Mouse (Mus musculus): ENCODE data around the gene Abhd16a. TPM values are rescaled to one million over a fixed set of nuclear protein-coding genes. Genes with fewer than 3 reads are reported as not detected.

The Abhd16a gene
- total and polyA plus RNA-seq, 2 experiments, result 63.3 to 78.4 TPM

DNA sequence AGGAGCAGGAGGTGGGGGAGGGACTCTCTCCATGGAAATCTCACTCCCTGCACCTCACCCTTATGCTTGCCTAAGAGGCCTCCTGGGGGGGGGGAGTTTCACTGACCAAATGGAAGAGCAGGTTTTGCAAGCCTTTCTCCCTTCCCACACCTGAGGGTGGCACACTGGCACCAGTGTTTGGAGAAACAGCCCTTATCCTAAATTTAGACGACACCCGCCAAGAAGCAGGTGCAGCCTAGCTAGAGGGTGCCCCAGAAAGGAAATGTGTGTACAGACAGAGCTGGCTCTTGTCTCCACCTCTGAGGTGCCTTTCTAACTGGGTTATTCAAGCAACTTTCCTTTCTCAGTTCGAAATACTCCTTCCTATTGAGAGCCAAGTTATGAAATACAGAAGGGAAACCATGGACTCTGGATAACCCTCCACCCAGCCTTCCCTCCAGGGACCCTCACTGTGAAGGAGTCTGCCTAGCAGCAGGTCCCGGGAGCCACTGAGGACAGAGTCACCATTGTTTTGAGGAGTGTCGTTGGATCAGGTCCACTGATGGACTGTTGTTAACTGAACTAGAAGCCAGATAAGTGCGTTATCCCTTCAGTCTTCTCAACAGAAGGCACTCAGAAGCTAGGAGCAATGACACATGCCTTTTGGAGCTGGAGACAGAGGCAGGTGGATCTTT lies 18.4 kb upstream of the Abhd16a start:
- TF ChIP-seq POLR2A (IDR thresholded peaks at IDR 0.05; ENCODE audit: extremely low read depth, insufficient read depth, low read length), result no peak
- TF ChIP-seq CTCF (IDR thresholded peaks at IDR 0.05; ENCODE audit: low read depth, low read length), result no peak
- DNase-seq (ENCODE audit: extremely low read depth, low read depth, low spot score), result no peak
- Histone ChIP-seq H3K27ac (replicated peaks; ENCODE audit: insufficient read depth, low read depth, low read length) (no peak overlapping the region), H3K9ac (ENCODE audit: low read depth, low read length) (no peak overlapping the region), H3K4me3 (ENCODE audit: insufficient read depth, low read depth, low read length) (no peak overlapping the region), H3K36me3 (ENCODE audit: control insufficient read depth, insufficient read depth, low read length) (no peaks in the 10 kb centered on the region), H3K79me2 (ENCODE audit: control insufficient read depth, insufficient read depth, low read length) (no peaks in the 10 kb centered on the region), H3K27me3 (ENCODE audit: control insufficient read depth, insufficient read depth, low read length) (peaks cover 2% of the 10 kb centered on the region; the same call in 1 of the 2 replicates), H3K4me1 (ENCODE audit: control insufficient read depth, insufficient read depth, low read length) (no peaks in the 10 kb centered on the region)
- 74% methylated on average over 6 of the region's 6 CpGs for WGBS

DNA sequence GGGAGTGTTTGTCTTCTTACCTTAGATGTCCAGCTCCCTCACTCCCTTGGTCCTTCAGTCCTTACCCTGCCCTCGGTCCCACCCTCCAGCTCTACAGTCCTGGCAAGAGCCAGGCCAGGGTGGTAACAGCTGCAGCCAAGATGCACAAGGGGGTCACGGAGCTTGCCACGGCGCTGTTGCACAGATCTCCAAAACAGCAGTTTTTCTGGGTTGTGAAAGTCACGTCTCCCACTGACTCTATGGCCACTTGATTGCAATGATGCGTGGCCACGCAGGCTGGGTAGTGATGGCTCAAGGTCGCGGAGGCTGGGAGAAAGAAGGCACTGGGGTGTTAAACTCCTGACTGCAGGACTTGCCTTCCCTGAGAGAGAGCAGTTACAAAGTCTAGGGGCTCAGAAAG lies 17.6 kb upstream of the Abhd16a start:
- H3K36me3 ChIP-seq (ENCODE audit: control insufficient read depth, insufficient read depth, low read length), result no peaks in the 10 kb centered on the region
- H3K4me3 ChIP-seq (ENCODE audit: insufficient read depth, low read depth, low read length), result no peak overlapping the region
- 77% methylated on average over 9 of the region's 9 CpGs for WGBS
- H3K27me3 ChIP-seq (ENCODE audit: control insufficient read depth, insufficient read depth, low read length), result no peaks in the 10 kb centered on the region
- H3K4me1 ChIP-seq (ENCODE audit: control insufficient read depth, insufficient read depth, low read length), result no peaks in the 10 kb centered on the region
- no peak overlapping the region for H3K9ac ChIP-seq (ENCODE audit: low read depth, low read length)
- H3K79me2 ChIP-seq (ENCODE audit: control insufficient read depth, insufficient read depth, low read length), result no peaks in the 10 kb centered on the region
- no peak overlapping the region for H3K27ac ChIP-seq (replicated peaks; ENCODE audit: insufficient read depth, low read depth, low read length)
- TF ChIP-seq POLR2A (IDR thresholded peaks at IDR 0.05; ENCODE audit: extremely low read depth, insufficient read depth, low read length) (no peak), CTCF (IDR thresholded peaks at IDR 0.05; ENCODE audit: low read depth, low read length) (no peak)
- DNase-seq (ENCODE audit: extremely low read depth, low read depth, low spot score), result no peak

GRCm38 (mm10) chr17:35074097-35074496 lies 15.0 kb upstream of the Abhd16a start:
- no peaks in the 10 kb centered on the region for H3K27me3 ChIP-seq (ENCODE audit: control insufficient read depth, insufficient read depth, low read length)
- no peak overlapping the region for H3K9ac ChIP-seq (ENCODE audit: low read depth, low read length)
- no peak overlapping the region for H3K4me3 ChIP-seq (ENCODE audit: insufficient read depth, low read depth, low read length)
- no peaks in the 10 kb centered on the region for H3K4me1 ChIP-seq (ENCODE audit: control insufficient read depth, insufficient read depth, low read length)
- WGBS, result 83% methylated on average over 17 of the region's 17 CpGs
- no peak for TF ChIP-seq POLR2A (IDR thresholded peaks at IDR 0.05; ENCODE audit: extremely low read depth, insufficient read depth, low read length)
- no peak for TF ChIP-seq CTCF (IDR thresholded peaks at IDR 0.05; ENCODE audit: low read depth, low read length)
- H3K79me2 ChIP-seq (ENCODE audit: control insufficient read depth, insufficient read depth, low read length), result no peaks in the 10 kb centered on the region
- no peak overlapping the region for H3K27ac ChIP-seq (replicated peaks; ENCODE audit: insufficient read depth, low read depth, low read length)
- no peak for DNase-seq (ENCODE audit: extremely low read depth, low read depth, low spot score)
- no peaks in the 10 kb centered on the region for H3K36me3 ChIP-seq (ENCODE audit: control insufficient read depth, insufficient read depth, low read length)

GRCm38 (mm10) chr17:35076507-35077176 lies 12.4 kb upstream of the Abhd16a start, which contains the start of gene Ly6g6e:
Ly6g6e (plus strand) TSS chr17:35076902.
- Histone ChIP-seq H3K27me3 (ENCODE audit: control insufficient read depth, insufficient read depth, low read length) (no peaks in the 10 kb centered on the region), H3K27ac (replicated peaks; ENCODE audit: insufficient read depth, low read depth, low read length) (peak within 1 kb of the TSS; percentile 29; the same call in 1 of the 2 replicates), H3K36me3 (ENCODE audit: control insufficient read depth, insufficient read depth, low read length) (no peaks in the 10 kb centered on the region), H3K4me3 (ENCODE audit: insufficient read depth, low read depth, low read length) (peak within 1 kb of the TSS; percentile 59), H3K79me2 (ENCODE audit: control insufficient read depth, insufficient read depth, low read length) (no peaks in the 10 kb centered on the region), H3K4me1 (ENCODE audit: control insufficient read depth, insufficient read depth, low read length) (0 out of 2 replicates have a peak, but pooled peaks cover 2% of the 10 kb centered on the region), H3K9ac (ENCODE audit: low read depth, low read length) (peak within 1 kb of the TSS; percentile 46)
- WGBS, result 57% methylated on average over 10 of the region's 10 CpGs
- TF ChIP-seq CTCF (IDR thresholded peaks at IDR 0.05; ENCODE audit: low read depth, low read length), result no peak
- TF ChIP-seq POLR2A (IDR thresholded peaks at IDR 0.05; ENCODE audit: extremely low read depth, insufficient read depth, low read length), result no peak
- DNase-seq (ENCODE audit: extremely low read depth, low read depth, low spot score), result no peak

DNA sequence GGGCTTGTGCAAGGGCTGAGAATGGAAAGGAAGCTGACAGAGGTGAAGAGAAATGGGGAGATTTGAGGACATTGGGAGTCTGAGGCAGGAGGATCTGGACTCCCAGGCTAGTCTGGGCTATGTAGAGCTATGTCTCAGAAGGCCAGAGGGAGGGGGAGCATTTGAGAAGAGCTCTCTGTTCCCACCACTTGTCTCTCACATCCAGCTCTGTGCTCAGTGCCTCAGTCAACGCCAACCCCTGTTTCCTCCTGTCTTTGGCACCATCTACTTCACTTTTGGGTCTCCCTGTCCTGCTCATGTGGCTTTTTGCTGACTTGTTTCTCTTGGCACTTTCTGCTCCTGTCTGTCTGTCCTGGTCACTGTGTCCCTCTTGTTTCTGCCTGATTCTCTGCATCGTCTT lies 11.8 kb upstream of the Abhd16a start:
- Histone ChIP-seq H3K36me3 (ENCODE audit: control insufficient read depth, insufficient read depth, low read length) (no peaks in the 10 kb centered on the region), H3K4me1 (ENCODE audit: control insufficient read depth, insufficient read depth, low read length) (0 out of 2 replicates have a peak, but pooled peaks cover 2% of the 10 kb centered on the region), H3K9ac (ENCODE audit: low read depth, low read length) (peak overlapping the region; percentile 46), H3K4me3 (ENCODE audit: insufficient read depth, low read depth, low read length) (no peak overlapping the region; the same call in 1 of the 2 replicates), H3K27ac (replicated peaks; ENCODE audit: insufficient read depth, low read depth, low read length) (peak overlapping the region; percentile 4; the same call in 1 of the 2 replicates), H3K79me2 (ENCODE audit: control insufficient read depth, insufficient read depth, low read length) (no peaks in the 10 kb centered on the region), H3K27me3 (ENCODE audit: control insufficient read depth, insufficient read depth, low read length) (no peaks in the 10 kb centered on the region)
- TF ChIP-seq CTCF (IDR thresholded peaks at IDR 0.05; ENCODE audit: low read depth, low read length) (no peak), POLR2A (IDR thresholded peaks at IDR 0.05; ENCODE audit: extremely low read depth, insufficient read depth, low read length) (no peak)
- WGBS, result 53% methylated on average over 2 of the region's 2 CpGs
- DNase-seq (ENCODE audit: extremely low read depth, low read depth, low spot score), result no peak

Measured in liver, adult 2 months (tissue).